10 mouse cellular contexts compared by ENCODE assay signal in the genomic region with DNA sequence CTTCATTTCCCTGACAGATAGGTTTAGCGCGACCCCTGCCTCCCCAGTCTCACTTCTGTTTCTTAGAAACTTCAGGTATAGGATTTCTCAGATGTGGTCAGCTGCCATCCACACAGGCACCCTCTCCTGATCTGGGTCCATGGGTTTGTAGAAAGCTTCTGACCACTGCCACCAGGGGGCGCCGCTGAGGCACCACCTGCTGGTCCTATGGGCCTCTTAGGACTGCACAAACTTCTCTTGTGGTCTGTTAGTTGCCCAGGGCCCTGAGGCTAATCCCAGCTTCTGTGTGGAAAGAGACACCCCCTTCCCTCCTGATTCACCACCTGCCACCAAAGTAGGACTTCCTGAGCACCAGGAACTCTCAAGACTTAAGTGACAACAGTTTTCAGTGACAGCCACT. TPM values are rescaled to one million over a fixed set of nuclear protein-coding genes. Genes with fewer than 3 reads are reported as not detected.
DNase-seq lines count a peak whose midpoint lies in the region; ATAC-seq and TF ChIP-seq lines count a peak whose summit lies in the region.
"Had no signal": no experiment of that assay in that cellular context is flagged by ENCODE, and none has a peak within 500 bp of the region (broad histone marks: within the 10 kb centered on the region; RNA-seq: fewer than 3 reads in every experiment).

No protein-coding gene starts in this region.

- no peak overlapping the region for H3K4me2 ChIP-seq in lung, postnatal 0 days (replicated peaks; ENCODE audit: low read depth, low read length)
- H3K4me2 ChIP-seq in heart, embryonic 12.5 days: no peak overlapping the region
- H3K4me2 ChIP-seq: liver, embryonic 15.5 days; stomach, embryonic 15.5 days had no signal

- no peak for TF ChIP-seq EP300 in lung, postnatal 0 days (IDR thresholded peaks at IDR 0.05)

- intact Hi-C loops in left cerebral cortex, postnatal 4 days (cut with DNase I): no loop called here

- H3K36me3 ChIP-seq in thymus, adult 2 months (ENCODE audit: control insufficient read depth, insufficient read depth, low read length): no peaks in the 10 kb centered on the region
- no peaks in the 10 kb centered on the region for H3K36me3 ChIP-seq in lung, postnatal 0 days (ENCODE audit: insufficient read depth, low read length)
- H3K36me3 ChIP-seq in heart, embryonic 12.5 days: peaks cover 62% of the 10 kb centered on the region

- H3K27me3 ChIP-seq in thymus, adult 2 months (ENCODE audit: control insufficient read depth, insufficient read depth, low read length): no peaks in the 10 kb centered on the region
- H3K27me3 ChIP-seq in lung, postnatal 0 days (replicated peaks; ENCODE audit: insufficient read depth, low read length): no peaks in the 10 kb centered on the region
- no peaks in the 10 kb centered on the region for H3K27me3 ChIP-seq in heart, embryonic 12.5 days (replicated peaks)
- no peaks in the 10 kb centered on the region for H3K27me3 ChIP-seq in cerebellum, adult 2 months (ENCODE audit: control insufficient read depth, insufficient read depth, low read length)
- H3K27me3 ChIP-seq: liver, embryonic 15.5 days; stomach, embryonic 15.5 days had no signal

- peak; percentile 55 for DNase-seq in thymus, adult 2 months
- DNase-seq in thymus, adult 18-20 months: no peak
- DNase-seq in c-Kit-positive CD71-negative TER-119-negative erythroid progenitor cells, embryonic 14.5 days (ENCODE audit: low read depth): peak; percentile 17
- DNase-seq in lung, postnatal 0 days (ENCODE audit: low spot score): peak; percentile 8
- DNase-seq in thymus, postnatal 4 days: peak; percentile 80
- DNase-seq in left cerebral cortex, postnatal 4 days: no peak
- no peak for DNase-seq in cerebellum, adult 2 months

- TF ChIP-seq POLR2A in thymus, adult 2 months (IDR thresholded peaks at IDR 0.05; ENCODE audit: control insufficient read depth, extremely low read depth, insufficient read depth, low read length, poor library complexity): no peak
- TF ChIP-seq POLR2A in cerebellum, adult 2 months (IDR thresholded peaks at IDR 0.05; ENCODE audit: borderline replicate concordance, insufficient read depth, low read length): no peak

- H3K4me1 ChIP-seq in thymus, adult 2 months (replicated peaks; ENCODE audit: control insufficient read depth, insufficient read depth, low read length): no peaks in the 10 kb centered on the region
- H3K4me1 ChIP-seq in lung, postnatal 0 days (ENCODE audit: insufficient read depth, low read depth, low read length): no peaks in the 10 kb centered on the region
- no peaks in the 10 kb centered on the region for H3K4me1 ChIP-seq in heart, embryonic 12.5 days (replicated peaks)
- H3K4me1 ChIP-seq in cerebellum, adult 2 months (ENCODE audit: control insufficient read depth, insufficient read depth, low read length): no peaks in the 10 kb centered on the region
- H3K4me1 ChIP-seq: liver, embryonic 15.5 days; stomach, embryonic 15.5 days had no signal

- peak; percentile 88 for TF ChIP-seq CTCF in thymus, adult 2 months (IDR thresholded peaks at IDR 0.05; ENCODE audit: borderline replicate concordance, control insufficient read depth, extremely low read depth, insufficient read depth, low read length, poor library complexity)
- peak; percentile 64 for TF ChIP-seq CTCF in lung, postnatal 0 days (IDR thresholded peaks at IDR 0.05)
- no peak for TF ChIP-seq CTCF in cerebellum, adult 2 months (IDR thresholded peaks at IDR 0.05; ENCODE audit: borderline replicate concordance, insufficient read depth, low read depth, low read length)

- H3K27ac ChIP-seq in thymus, adult 2 months (ENCODE audit: control insufficient read depth, insufficient read depth, low read length): no peak overlapping the region
- H3K27ac ChIP-seq in lung, postnatal 0 days (ENCODE audit: low read length): no peak overlapping the region
- no peak overlapping the region for H3K27ac ChIP-seq in heart, embryonic 12.5 days (ENCODE audit: poor library complexity, severe bottlenecking)
- no peak overlapping the region for H3K27ac ChIP-seq in cerebellum, adult 2 months (ENCODE audit: insufficient read depth, low read length)
- H3K27ac ChIP-seq: liver, embryonic 15.5 days; stomach, embryonic 15.5 days had no signal

- H3K9ac ChIP-seq in lung, postnatal 0 days (replicated peaks; ENCODE audit: low read depth): no peak overlapping the region
- no peak overlapping the region for H3K9ac ChIP-seq in heart, embryonic 12.5 days
- H3K9ac ChIP-seq: liver, embryonic 15.5 days; stomach, embryonic 15.5 days had no signal

- WGBS in thymus, adult 2 months: 46% methylated on average over 4 of the region's 4 CpGs
- 60% methylated on average over 4 of the region's 4 CpGs for WGBS in lung, postnatal 0 days
- 52% methylated on average over 4 of the region's 4 CpGs for WGBS in heart, embryonic 12.5 days
- 64% methylated on average over 4 of the region's 4 CpGs for WGBS in cerebellum, adult 2 months

- H3K9me3 ChIP-seq in lung, postnatal 0 days (ENCODE audit: low read length): peaks cover 12% of the 10 kb centered on the region
- H3K9me3 ChIP-seq in heart, embryonic 12.5 days (replicated peaks): peaks cover 52% of the 10 kb centered on the region

- no peak overlapping the region for H3K4me3 ChIP-seq in thymus, adult 2 months (ENCODE audit: control insufficient read depth, insufficient read depth, low read length)
- no peak overlapping the region for H3K4me3 ChIP-seq in lung, postnatal 0 days (ENCODE audit: low read depth, low read length)
- no peak overlapping the region for H3K4me3 ChIP-seq in heart, embryonic 12.5 days
- H3K4me3 ChIP-seq in cerebellum, adult 2 months (replicated peaks; ENCODE audit: insufficient read depth, low read depth, low read length): no peak overlapping the region
- H3K4me3 ChIP-seq: liver, embryonic 15.5 days; stomach, embryonic 15.5 days had no signal

- no peak for ATAC-seq in lung, postnatal 0 days
- no peak for ATAC-seq in heart, embryonic 12.5 days (ENCODE audit: insufficient number of reproducible peaks, low FRiP score)

RNA-seq across cellular contexts. Expression of a gene that starts 30.7 kb away (rescaled TPM):
- polyA plus RNA-seq in thymus, adult 2 months (2012; rRNA removed): 7.7 and 9.4 TPM in 2 replicates
- 1.1 and 1.5 TPM in 2 replicates for polyA plus RNA-seq in lung, postnatal 0 days (2015; fragmentation: Nextera tagmentation; extraction: Ambion mirVana)
- 1 to 10 TPM; 7.5 to 9.5 TPM for total RNA-seq in left cerebral cortex, postnatal 4 days (2021)
- 4.7 TPM in 2 replicates for polyA plus RNA-seq in heart, embryonic 12.5 days (2016; fragmentation: Nextera tagmentation; extraction: Ambion mirVana)
- polyA plus RNA-seq in cerebellum, adult 2 months (2012; rRNA removed): 4.9 and 5.2 TPM in 2 replicates

RNA-seq across cellular contexts. Expression of a gene that starts 39.2 kb away (rescaled TPM):
- polyA plus RNA-seq in thymus, adult 2 months (2012; rRNA removed): 42.8 and 46.6 TPM in 2 replicates
- polyA plus RNA-seq in lung, postnatal 0 days (2015; fragmentation: Nextera tagmentation; extraction: Ambion mirVana): 2.2 and 3.0 TPM in 2 replicates
- total RNA-seq in left cerebral cortex, postnatal 4 days (2021): 1 to 10 TPM; 1.2 to 1.4 TPM
- polyA plus RNA-seq in heart, embryonic 12.5 days (2016; fragmentation: Nextera tagmentation; extraction: Ambion mirVana): 0.22 and 0.46 TPM in 2 replicates
- polyA plus RNA-seq in cerebellum, adult 2 months (2012; rRNA removed): 0.49 and 0.52 TPM in 2 replicates

Comparison
In these comparisons a context has a peak if more than half of its experiments do, and no peak if none do; other contexts are left out.
1. DNase-seq: peak in thymus, adult 2 months (single experiment), c-Kit-positive CD71-negative TER-119-negative erythroid progenitor cells, embryonic 14.5 days (single experiment), lung, postnatal 0 days (single experiment) and thymus, postnatal 4 days (single experiment); none in thymus, adult 18-20 months (0 of 2), left cerebral cortex, postnatal 4 days (single experiment) and cerebellum, adult 2 months (0 of 2).
2. RNA of a gene that starts 39.2 kb away (polyA plus RNA-seq): 42.8 to 46.6 TPM in thymus, adult 2 months; 2.2 to 3.0 TPM in lung, postnatal 0 days, 0.49 to 0.52 TPM in cerebellum, adult 2 months and 0.22 to 0.46 TPM in heart, embryonic 12.5 days; every median in the first group is over 10 times any median in the second.